Mouse (Mus musculus): ENCODE measurements around the gene Ccdc162.

Ccdc162 gene

GRCm38 (mm10) chr10:41489294-41489693, 227.1 kb downstream of the Ccdc162 start:
- no peak for DNase-seq (ENCODE audit: low read depth, low spot score)

- DNase-seq (ENCODE audit: low read depth, low spot score) = no peak
Observed at GRCm38 (mm10) chr10:41488877-41489276, 227.6 kb downstream of the Ccdc162 start.

Data from WW6 (cell line).